Mouse (Mus musculus): ENCODE results near the gene 1700029H14Rik. TPM values are rescaled to one million over a fixed set of nuclear protein-coding genes. Genes with fewer than 3 reads are reported as not detected.

Gene 1700029H14Rik
- not detected in 2 replicates for polyA plus RNA-seq (2015; fragmentation: Nextera tagmentation; extraction: Ambion mirVana)

GRCm38 (mm10) chr8:13562118-13562517 is at the start of gene 1700029H14Rik:
Gene 1700029H14Rik (minus strand): TSS chr8:13562461.
- Histone ChIP-seq H3K4me1 (no peaks in the 10 kb centered on the region), H3K36me3 (replicated peaks) (no peaks in the 10 kb centered on the region), H3K4me3 (no peak within 1 kb of the TSS), H3K9me3 (no peaks in the 10 kb centered on the region), H3K27me3 (replicated peaks) (no peaks in the 10 kb centered on the region), H3K9ac (no peak within 1 kb of the TSS), H3K4me2 (no peak within 1 kb of the TSS), H3K27ac (no peak within 1 kb of the TSS)
- WGBS, result 40% methylated on average over 13 of the region's 13 CpGs
- ATAC-seq (replicated peaks), result no peak

GRCm38 (mm10) chr8:13611702-13612101 is 49.4 kb upstream of the 1700029H14Rik start:
- Histone ChIP-seq H3K9ac (no peak overlapping the region), H3K36me3 (replicated peaks) (no peaks in the 10 kb centered on the region), H3K4me1 (no peaks in the 10 kb centered on the region), H3K4me3 (no peak overlapping the region), H3K9me3 (no peaks in the 10 kb centered on the region), H3K4me2 (no peak overlapping the region), H3K27ac (no peak overlapping the region), H3K27me3 (replicated peaks) (no peaks in the 10 kb centered on the region)
- ATAC-seq (replicated peaks), result no peak
- whole genome bisulfite sequencing, result 90% methylated on average over 12 of the region's 12 CpGs

- no peaks in the 10 kb centered on the region for H3K36me3 ChIP-seq (replicated peaks)
- no peak for ATAC-seq (replicated peaks)
- no peaks in the 10 kb centered on the region for H3K9me3 ChIP-seq
- H3K4me1 ChIP-seq, result no peaks in the 10 kb centered on the region
- no peak overlapping the region for H3K4me2 ChIP-seq
- H3K4me3 ChIP-seq, result no peak overlapping the region
- H3K9ac ChIP-seq, result no peak overlapping the region
- no peak overlapping the region for H3K27ac ChIP-seq
- 89% methylated on average over 5 of the region's 5 CpGs for WGBS
- H3K27me3 ChIP-seq (replicated peaks), result no peaks in the 10 kb centered on the region
These were observed 47.7 kb upstream of the 1700029H14Rik start for GRCm38 (mm10) chr8:13609971-13610370.

- H3K9me3 ChIP-seq, result no peaks in the 10 kb centered on the region
- no peak for ATAC-seq (replicated peaks)
- H3K4me3 ChIP-seq, result no peak overlapping the region
- no peaks in the 10 kb centered on the region for H3K4me1 ChIP-seq
- no peaks in the 10 kb centered on the region for H3K27me3 ChIP-seq (replicated peaks)
- H3K36me3 ChIP-seq (replicated peaks), result no peaks in the 10 kb centered on the region
- H3K4me2 ChIP-seq, result no peak overlapping the region
- whole genome bisulfite sequencing, result 91% methylated on average over 6 of the region's 6 CpGs
- no peak overlapping the region for H3K9ac ChIP-seq
- no peak overlapping the region for H3K27ac ChIP-seq
These were observed 46.7 kb upstream of the 1700029H14Rik start for GRCm38 (mm10) chr8:13608946-13609345.

GRCm38 (mm10) chr8:13605920-13606480 is 43.7 kb upstream of the 1700029H14Rik start:
- Histone ChIP-seq H3K27me3 (replicated peaks) (no peaks in the 10 kb centered on the region), H3K9ac (no peak overlapping the region), H3K4me2 (no peak overlapping the region), H3K4me3 (no peak overlapping the region), H3K9me3 (no peaks in the 10 kb centered on the region), H3K27ac (no peak overlapping the region), H3K4me1 (no peaks in the 10 kb centered on the region), H3K36me3 (replicated peaks) (no peaks in the 10 kb centered on the region)
- no peak for ATAC-seq (replicated peaks)
- 89% methylated on average over 7 of the region's 7 CpGs for WGBS

GRCm38 (mm10) chr8:13602621-13603020 is 40.4 kb upstream of the 1700029H14Rik start:
- ATAC-seq (replicated peaks), result no peak
- no peak overlapping the region for H3K4me2 ChIP-seq
- H3K9ac ChIP-seq, result no peak overlapping the region
- H3K27me3 ChIP-seq (replicated peaks), result no peaks in the 10 kb centered on the region
- 55% methylated on average over 8 of the region's 8 CpGs for whole genome bisulfite sequencing
- H3K9me3 ChIP-seq, result no peaks in the 10 kb centered on the region
- no peaks in the 10 kb centered on the region for H3K4me1 ChIP-seq
- no peak overlapping the region for H3K4me3 ChIP-seq
- H3K27ac ChIP-seq, result no peak overlapping the region
- peaks cover 3% of the 10 kb centered on the region; the same call in 1 of the 2 replicates for H3K36me3 ChIP-seq (replicated peaks)

GRCm38 (mm10) chr8:13601166-13601565 is 38.9 kb upstream of the 1700029H14Rik start:
- Histone ChIP-seq H3K4me1 (no peaks in the 10 kb centered on the region), H3K9me3 (no peaks in the 10 kb centered on the region), H3K4me3 (no peak overlapping the region), H3K9ac (no peak overlapping the region), H3K36me3 (replicated peaks) (peaks cover 9% of the 10 kb centered on the region; the same call in 1 of the 2 replicates), H3K27me3 (replicated peaks) (no peaks in the 10 kb centered on the region), H3K4me2 (no peak overlapping the region), H3K27ac (no peak overlapping the region)
- ATAC-seq (replicated peaks), result no peak
- 93% methylated on average over 11 of the region's 11 CpGs for WGBS

GRCm38 (mm10) chr8:13600716-13601115 is 38.5 kb upstream of the 1700029H14Rik start:
- Histone ChIP-seq H3K9ac (no peak overlapping the region), H3K9me3 (no peaks in the 10 kb centered on the region), H3K4me1 (no peaks in the 10 kb centered on the region), H3K27me3 (replicated peaks) (no peaks in the 10 kb centered on the region), H3K4me3 (no peak overlapping the region), H3K4me2 (no peak overlapping the region), H3K36me3 (replicated peaks) (peaks cover 9% of the 10 kb centered on the region; the same call in 1 of the 2 replicates), H3K27ac (no peak overlapping the region)
- no peak for ATAC-seq (replicated peaks)
- WGBS, result 89% methylated on average over 10 of the region's 10 CpGs

- Histone ChIP-seq H3K27ac (no peak overlapping the region), H3K36me3 (replicated peaks) (peaks cover 9% of the 10 kb centered on the region; the same call in 1 of the 2 replicates), H3K4me1 (no peaks in the 10 kb centered on the region), H3K4me2 (no peak overlapping the region), H3K9ac (no peak overlapping the region), H3K4me3 (no peak overlapping the region), H3K27me3 (replicated peaks) (no peaks in the 10 kb centered on the region), H3K9me3 (no peaks in the 10 kb centered on the region)
- WGBS, result 82% methylated on average over 7 of the region's 7 CpGs
- no peak for ATAC-seq (replicated peaks)
These were observed 37.9 kb upstream of the 1700029H14Rik start for GRCm38 (mm10) chr8:13600204-13600603.

GRCm38 (mm10) chr8:13597777-13598176 is 35.5 kb upstream of the 1700029H14Rik start:
- no peak for ATAC-seq (replicated peaks)
- no peak overlapping the region for H3K9ac ChIP-seq
- no peak overlapping the region for H3K4me3 ChIP-seq
- peaks cover 9% of the 10 kb centered on the region; the same call in 1 of the 2 replicates for H3K36me3 ChIP-seq (replicated peaks)
- no peaks in the 10 kb centered on the region for H3K4me1 ChIP-seq
- H3K27ac ChIP-seq, result no peak overlapping the region
- WGBS, result 96% methylated on average over 6 of the region's 6 CpGs
- H3K4me2 ChIP-seq, result no peak overlapping the region
- H3K9me3 ChIP-seq, result no peaks in the 10 kb centered on the region
- no peaks in the 10 kb centered on the region for H3K27me3 ChIP-seq (replicated peaks)

GRCm38 (mm10) chr8:13595861-13596260 is 33.6 kb upstream of the 1700029H14Rik start:
- 88% methylated on average over 6 of the region's 6 CpGs for WGBS
- H3K36me3 ChIP-seq (replicated peaks), result peaks cover 9% of the 10 kb centered on the region; the same call in 1 of the 2 replicates

GRCm38 (mm10) chr8:13594884-13595323 is 32.6 kb upstream of the 1700029H14Rik start:
- Histone ChIP-seq H3K27ac (no peak overlapping the region), H3K9ac (no peak overlapping the region), H3K9me3 (no peaks in the 10 kb centered on the region), H3K4me2 (no peak overlapping the region), H3K4me1 (no peaks in the 10 kb centered on the region), H3K4me3 (no peak overlapping the region), H3K27me3 (replicated peaks) (no peaks in the 10 kb centered on the region), H3K36me3 (replicated peaks) (peaks cover 9% of the 10 kb centered on the region; the same call in 1 of the 2 replicates)
- ATAC-seq (replicated peaks), result no peak
- 89% methylated on average over 11 of the region's 11 CpGs for WGBS

More at GRCm38 (mm10) chr8:13595861-13596260, 33.6 kb upstream of the 1700029H14Rik start:
- Histone ChIP-seq H3K9me3 (no peaks in the 10 kb centered on the region), H3K27me3 (replicated peaks) (no peaks in the 10 kb centered on the region), H3K27ac (no peak overlapping the region), H3K4me3 (no peak overlapping the region), H3K4me1 (no peaks in the 10 kb centered on the region), H3K9ac (no peak overlapping the region), H3K4me2 (no peak overlapping the region)
- ATAC-seq (replicated peaks), result no peak

- Histone ChIP-seq H3K9me3 (no peaks in the 10 kb centered on the region), H3K4me1 (no peaks in the 10 kb centered on the region), H3K9ac (no peak overlapping the region), H3K4me2 (no peak overlapping the region), H3K4me3 (no peak overlapping the region), H3K36me3 (replicated peaks) (peaks cover 9% of the 10 kb centered on the region; the same call in 1 of the 2 replicates), H3K27ac (no peak overlapping the region), H3K27me3 (replicated peaks) (no peaks in the 10 kb centered on the region)
- no peak for ATAC-seq (replicated peaks)
- 84% methylated on average over 8 of the region's 8 CpGs for WGBS
These were observed 31.1 kb upstream of the 1700029H14Rik start for GRCm38 (mm10) chr8:13593340-13593739.
